ENCODE assay signal across 26 mouse cellular contexts in genomic region chr9:21276307-21276706, GRCm38 (mm10). TPM values are rescaled to one million over a fixed set of nuclear protein-coding genes. Genes with fewer than 3 reads are reported as not detected.
A peak's percentile ranks its signal among the peaks of the same experiment; 100 is the strongest.
DNase-seq lines count a peak whose midpoint lies in the region; ATAC-seq and TF ChIP-seq lines count a peak whose summit lies in the region.
"Had no signal": no experiment of that assay in that cellular context is flagged by ENCODE, and none has a peak within 500 bp of the region (broad histone marks: within the 10 kb centered on the region; RNA-seq: fewer than 3 reads in every experiment).

No protein-coding gene starts in this region.

- no peaks in the 10 kb centered on the region for H3K79me2 ChIP-seq in heart, adult 2 months (replicated peaks; ENCODE audit: control insufficient read depth, insufficient read depth, low read length)

- TF ChIP-seq EP300 in heart, adult 2 months (IDR thresholded peaks at IDR 0.05; ENCODE audit: insufficient read depth, low read depth, low read length), result no peak

- no peak overlapping the region for H3K4me2 ChIP-seq in heart, embryonic 12.5 days
- H3K4me2 ChIP-seq: embryonic facial prominence, embryonic 12.5 days; heart, embryonic 11.5 days; hindbrain, embryonic 14.5 days had no signal

- intact Hi-C loops in heart, adult 2 months (cut with DNase I), result no loop called here

- WGBS in heart, adult 2 months, result 74% methylated on average over 8 of the region's 8 CpGs
- WGBS in heart, embryonic 12.5 days, result 91% methylated on average over 8 of the region's 8 CpGs

- DNase-seq in adrenal gland, postnatal 36 days, result peak; percentile 12 to 18
- DNase-seq in adrenal gland, postnatal 14 days, result no peak
- no peak for DNase-seq in heart, adult 2 months
- no peak for DNase-seq in adrenal gland, postnatal 25 days
- DNase-seq: B cell, adult 2 months; cerebellum, adult 11 months; cerebellum, adult 8-10 months; cerebellum, postnatal 14 days; embryo, embryonic 11 days; gastrocnemius, postnatal 10 days; heart, adult 18-20 months had no signal

- H3K27me3 ChIP-seq in heart, adult 2 months (ENCODE audit: control insufficient read depth, insufficient read depth, low read length), result no peaks in the 10 kb centered on the region
- H3K27me3 ChIP-seq in heart, embryonic 12.5 days (replicated peaks), result no peaks in the 10 kb centered on the region
- H3K27me3 ChIP-seq in megakaryocyte, embryonic 14.5 days (replicated peaks), result no peaks in the 10 kb centered on the region
- H3K27me3 ChIP-seq: embryonic facial prominence, embryonic 12.5 days; Patski had no signal

- 0 out of 2 replicates have a peak, but pooled peaks have one; percentile 9 for TF ChIP-seq POLR2A in heart, adult 2 months (IDR thresholded peaks at IDR 0.05; ENCODE audit: insufficient read depth, low read depth, low read length)

- ATAC-seq in heart, embryonic 12.5 days (ENCODE audit: insufficient number of reproducible peaks, low FRiP score), result no peak
- ATAC-seq in megakaryocyte, adult 5-6 weeks (ENCODE audit: poor library complexity, severe bottlenecking), result no peak
- ATAC-seq: activated CD4-positive, CD25-positive, alpha-beta regulatory T cell, adult 4 months; CD4-positive, CD25-positive, alpha-beta regulatory T cell, adult 4 months; forebrain, embryonic 14.5 days; intestine, postnatal 0 days; Patski had no signal

- no peaks in the 10 kb centered on the region; the same call in 1 of the 2 replicates for H3K36me3 ChIP-seq in heart, adult 2 months (ENCODE audit: control insufficient read depth, insufficient read depth, low read length)
- H3K36me3 ChIP-seq in heart, embryonic 12.5 days, result peaks cover 100% of the 10 kb centered on the region
- H3K36me3 ChIP-seq in megakaryocyte, embryonic 14.5 days (replicated peaks; ENCODE audit: low read length), result peaks cover 98% of the 10 kb centered on the region

- no peak overlapping the region for H3K4me3 ChIP-seq in heart, adult 2 months
- H3K4me3 ChIP-seq in heart, embryonic 12.5 days, result no peak overlapping the region
- peak overlapping the region; percentile 54 for H3K4me3 ChIP-seq in megakaryocyte, embryonic 14.5 days (replicated peaks)
- H3K4me3 ChIP-seq: embryonic facial prominence, embryonic 12.5 days; hindbrain, embryonic 10.5 days had no signal

- no peak for TF ChIP-seq CTCF in heart, adult 2 months (IDR thresholded peaks at IDR 0.05)

- H3K9me3 ChIP-seq in heart, embryonic 12.5 days (replicated peaks), result no peaks in the 10 kb centered on the region
- H3K9me3 ChIP-seq in megakaryocyte, embryonic 14.5 days, result no peaks in the 10 kb centered on the region
- H3K9me3 ChIP-seq: embryonic facial prominence, embryonic 12.5 days; hindbrain, embryonic 10.5 days had no signal

- H3K9ac ChIP-seq in heart, adult 2 months (ENCODE audit: low read depth, low read length), result no peak overlapping the region
- no peak overlapping the region for H3K9ac ChIP-seq in heart, embryonic 12.5 days
- H3K9ac ChIP-seq: embryonic facial prominence, embryonic 12.5 days; hindbrain, embryonic 14.5 days had no signal

- H3K27ac ChIP-seq in heart, adult 2 months, result no peak overlapping the region
- H3K27ac ChIP-seq in heart, embryonic 12.5 days (ENCODE audit: poor library complexity, severe bottlenecking), result no peak overlapping the region
- H3K27ac ChIP-seq: embryonic facial prominence, embryonic 12.5 days; hindbrain, embryonic 10.5 days; hindbrain, embryonic 14.5 days had no signal

- peaks cover 2% of the 10 kb centered on the region; the same call in 1 of the 2 replicates for H3K4me1 ChIP-seq in heart, adult 2 months (ENCODE audit: control insufficient read depth, insufficient read depth, low read length)
- H3K4me1 ChIP-seq in heart, embryonic 12.5 days (replicated peaks), result peaks cover 32% of the 10 kb centered on the region
- peaks cover 88% of the 10 kb centered on the region for H3K4me1 ChIP-seq in megakaryocyte, embryonic 14.5 days
- H3K4me1 ChIP-seq: embryonic facial prominence, embryonic 12.5 days; hindbrain, embryonic 10.5 days had no signal

RNA-seq across cellular contexts. Expression of gene Atg4d, which starts 11.2 kb away (rescaled TPM):
- 10 to 100 TPM; 39.1 to 39.5 TPM for total RNA-seq in adrenal gland, postnatal 36 days (2021)
- 45.9 and 46.9 TPM in 2 replicates for total RNA-seq in adrenal gland, postnatal 14 days (2021)
- 100 to 1,000 TPM in 1 of 2 experiments, 10 to 100 TPM in 1; 88.7 to 100 TPM for total RNA-seq in heart, adult 2 months (2021)
- 60.8 and 72.6 TPM in 2 replicates for polyA plus RNA-seq in heart, adult 2 months (2012; rRNA removed)
- polyA plus RNA-seq in heart, embryonic 12.5 days (2016; fragmentation: Nextera tagmentation; extraction: Ambion mirVana), result 43.8 and 47.8 TPM in 2 replicates
- polyA plus RNA-seq in megakaryocyte, embryonic 14.5 days (2012; ENCODE audit: insufficient read depth, low replicate concordance), result 53.1 and 67.2 TPM in 2 replicates
- total RNA-seq in megakaryocyte, adult 5-6 weeks (2015), result 14.6 and 15.0 TPM in 2 replicates
- 13.5 and 19.3 TPM in 2 replicates for total RNA-seq in megakaryocyte, adult 5-6 weeks (2017)
- 37.5 and 42.2 TPM in 2 replicates for total RNA-seq in adrenal gland, postnatal 25 days (2021)

RNA-seq across cellular contexts. Expression of gene Kri1, which starts 11.5 kb away (rescaled TPM):
- 10 to 100 TPM; 24.8 to 32.2 TPM for total RNA-seq in adrenal gland, postnatal 36 days (2021)
- 27.2 and 36.8 TPM in 2 replicates for total RNA-seq in adrenal gland, postnatal 14 days (2021)
- 10 to 100 TPM; 16.3 to 16.8 TPM for total RNA-seq in heart, adult 2 months (2021)
- 10.5 and 12.8 TPM in 2 replicates for polyA plus RNA-seq in heart, adult 2 months (2012; rRNA removed)
- polyA plus RNA-seq in heart, embryonic 12.5 days (2016; fragmentation: Nextera tagmentation; extraction: Ambion mirVana), result 11.9 and 13.6 TPM in 2 replicates
- 32.6 and 47.4 TPM in 2 replicates for polyA plus RNA-seq in megakaryocyte, embryonic 14.5 days (2012; ENCODE audit: insufficient read depth, low replicate concordance)
- total RNA-seq in megakaryocyte, adult 5-6 weeks (2015), result 28.0 and 28.4 TPM in 2 replicates
- 53.6 and 76.9 TPM in 2 replicates for total RNA-seq in megakaryocyte, adult 5-6 weeks (2017)
- 34.7 and 48.1 TPM in 2 replicates for total RNA-seq in adrenal gland, postnatal 25 days (2021)

RNA-seq across cellular contexts. Expression of gene Cdkn2d, which starts 14.9 kb away (rescaled TPM):
- total RNA-seq in adrenal gland, postnatal 36 days (2021), result 10 to 100 TPM; 14.2 to 16.0 TPM
- 17.9 and 22.5 TPM in 2 replicates for total RNA-seq in adrenal gland, postnatal 14 days (2021)
- total RNA-seq in heart, adult 2 months (2021), result 10 to 100 TPM; 11.3 to 15.0 TPM
- 25.0 and 32.9 TPM in 2 replicates for polyA plus RNA-seq in heart, adult 2 months (2012; rRNA removed)
- polyA plus RNA-seq in heart, embryonic 12.5 days (2016; fragmentation: Nextera tagmentation; extraction: Ambion mirVana), result 88.5 and 89.2 TPM in 2 replicates
- polyA plus RNA-seq in megakaryocyte, embryonic 14.5 days (2012; ENCODE audit: insufficient read depth, low replicate concordance), result 94.7 and 248 TPM in 2 replicates
- total RNA-seq in megakaryocyte, adult 5-6 weeks (2015), result 132 and 138 TPM in 2 replicates
- 65.6 and 75.3 TPM in 2 replicates for total RNA-seq in megakaryocyte, adult 5-6 weeks (2017)
- total RNA-seq in adrenal gland, postnatal 25 days (2021), result 13.5 and 19.9 TPM in 2 replicates

RNA-seq across cellular contexts. Expression of gene S1pr5, which starts 28.1 kb away (rescaled TPM):
- total RNA-seq in adrenal gland, postnatal 36 days (2021), result under 1 TPM in 1 of 2 experiments, not detected in 1; 0.99 TPM
- 1.8 and 2.3 TPM in 2 replicates for total RNA-seq in adrenal gland, postnatal 14 days (2021)
- 1 to 10 TPM; 1.2 to 1.3 TPM for total RNA-seq in heart, adult 2 months (2021)
- polyA plus RNA-seq in heart, adult 2 months (2012; rRNA removed), result 0.73 and 1.5 TPM in 2 replicates
- 0.10 and 0.19 TPM in 2 replicates for polyA plus RNA-seq in heart, embryonic 12.5 days (2016; fragmentation: Nextera tagmentation; extraction: Ambion mirVana)
- not detected in 2 replicates for polyA plus RNA-seq in megakaryocyte, embryonic 14.5 days (2012; ENCODE audit: insufficient read depth, low replicate concordance)
- 3.6 and 4.0 TPM in 2 replicates for total RNA-seq in megakaryocyte, adult 5-6 weeks (2015)
- 7.9 and 9.0 TPM in 2 replicates for total RNA-seq in megakaryocyte, adult 5-6 weeks (2017)
- 0.88 and 1.3 TPM in 2 replicates for total RNA-seq in adrenal gland, postnatal 25 days (2021)
- polyA plus RNA-seq: intestine, postnatal 0 days; Patski had no signal

RNA-seq across cellular contexts. Expression of gene Ap1m2, which starts 35.8 kb away (rescaled TPM):
- not detected for total RNA-seq in adrenal gland, postnatal 36 days (2021)
- not detected in 2 replicates for total RNA-seq in adrenal gland, postnatal 14 days (2021)
- total RNA-seq in heart, adult 2 months (2021), result not detected
- polyA plus RNA-seq in heart, adult 2 months (2012; rRNA removed), result 1.0 TPM in 1 of 2 replicates, not detected in the other
- 0.23 and 0.58 TPM in 2 replicates for polyA plus RNA-seq in heart, embryonic 12.5 days (2016; fragmentation: Nextera tagmentation; extraction: Ambion mirVana)
- polyA plus RNA-seq in megakaryocyte, embryonic 14.5 days (2012; ENCODE audit: insufficient read depth, low replicate concordance), result not detected in 2 replicates
- total RNA-seq in megakaryocyte, adult 5-6 weeks (2015), result 0.31 and 0.32 TPM in 2 replicates
- total RNA-seq in megakaryocyte, adult 5-6 weeks (2017), result 0.92 and 1.6 TPM in 2 replicates
- not detected in 2 replicates for total RNA-seq in adrenal gland, postnatal 25 days (2021)
- total RNA-seq: adrenal gland, adult 18-20 months; gastrocnemius, postnatal 10 days; gastrocnemius, postnatal 4 days; heart, adult 18-20 months; heart, postnatal 25 days had no signal
- polyA plus RNA-seq: Patski had no signal

Comparison
In these comparisons a context has a peak if more than half of its experiments do, and no peak if none do; other contexts are left out.
1. DNase-seq: peak in adrenal gland, postnatal 36 days (2 of 2); none in adrenal gland, postnatal 14 days (single experiment), heart, adult 2 months (0 of 2) and adrenal gland, postnatal 25 days (single experiment).